Mouse (Mus musculus): ENCODE data around the gene Rgs6.

GRCm38 (mm10) chr12:83146917-83147316 lies 558.8 kb downstream of the Rgs6 start:
- TF ChIP-seq MAX (IDR thresholded peaks at IDR 0.05; ENCODE audit: low read length) (no peak), USF1 (IDR thresholded peaks at IDR 0.05; ENCODE audit: low read depth, low read length) (no peak), ETS1 (conservative IDR thresholded peaks at IDR 0.05; ENCODE audit: low read depth, low read length) (no peak), CTCF (conservative IDR thresholded peaks at IDR 0.05 in 1 of 2, IDR thresholded peaks at IDR 0.05 in 1 of 2; ENCODE audit: low read depth in 2 of 2, low read length in 2 of 2) (no peak), JUND (conservative IDR thresholded peaks at IDR 0.05; ENCODE audit: low read depth, low read length) (no peak), POLR2A (IDR thresholded peaks at IDR 0.05; ENCODE audit: low read depth, low read length) (no peak), CHD2 (IDR thresholded peaks at IDR 0.05; ENCODE audit: low read length) (no peak), ELF1 (IDR thresholded peaks at IDR 0.05; ENCODE audit: low read depth, low read length) (no peak), UBTF (IDR thresholded peaks at IDR 0.05; ENCODE audit: low read depth, low read length) (no peak), E2F4 (IDR thresholded peaks at IDR 0.05; ENCODE audit: insufficient replicate concordance, low read depth, low read length) (no peak)
